Mouse (Mus musculus): ENCODE measurements around the gene Fut8. TPM values are rescaled to one million over a fixed set of nuclear protein-coding genes. Genes with fewer than 3 reads are reported as not detected.
A peak's percentile ranks its signal among the peaks of the same experiment; 100 is the strongest.

Fut8 gene
- 10 to 100 TPM; 53.3 to 59.8 TPM for total RNA-seq (2021)
- long read RNA-seq, experiment 1, transcript Fut8-201 (12 exons, 3,358 nt), result major isoform, 45 of 60 reads
- long read RNA-seq, experiment 1, partial matches to known transcripts, result 3 of 60 reads
- long read RNA-seq, experiment 1, other reads (novel, unspliced or antisense), result 10 of 60 reads
- long read RNA-seq, experiment 2, transcript Fut8-201 (12 exons, 3,358 nt), result major isoform, 23 of 40 reads
- long read RNA-seq, experiment 2, partial matches to known transcripts, result 2 of 40 reads
- long read RNA-seq, experiment 2, other reads (novel, unspliced or antisense), result 14 of 40 reads

- peak; percentile 82 to 89 for DNase-seq (ENCODE audit: low spot score in 2 of 2)
Measured at GRCm38 (mm10) chr12:77237950-77238530, at the start of gene Fut8. TSS of gene Fut8 (plus strand) at chr12:77238125.

- no peak for DNase-seq (ENCODE audit: low spot score in 2 of 2)
Measured at GRCm38 (mm10) chr12:77189161-77189560, 48.8 kb upstream of the Fut8 start.

DNA sequence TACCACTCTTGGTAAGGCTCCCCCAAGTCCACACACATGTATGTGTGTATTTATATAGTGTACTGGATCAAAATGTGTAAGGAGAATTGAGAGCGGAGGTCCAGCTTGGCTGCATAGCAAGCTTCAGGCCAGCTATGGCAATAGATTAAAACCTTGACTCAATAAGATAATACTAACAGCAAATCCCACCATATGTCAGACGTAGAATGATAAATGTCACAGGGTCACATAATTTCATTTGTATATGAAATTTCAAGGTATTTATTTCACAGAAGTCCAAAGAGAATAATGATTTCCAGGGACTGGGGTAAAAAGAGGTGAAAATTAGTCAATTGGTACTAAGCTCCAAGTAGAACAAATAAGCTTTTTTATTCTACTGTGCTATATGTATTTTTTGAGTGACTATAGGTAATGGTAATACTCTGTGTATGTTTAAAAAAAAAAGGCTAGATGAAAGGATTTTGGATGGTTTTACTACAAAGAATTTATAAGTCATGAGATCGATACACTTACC is 47.9 kb upstream of the Fut8 start:
- no peak for DNase-seq (ENCODE audit: low spot score in 2 of 2)

DNA sequence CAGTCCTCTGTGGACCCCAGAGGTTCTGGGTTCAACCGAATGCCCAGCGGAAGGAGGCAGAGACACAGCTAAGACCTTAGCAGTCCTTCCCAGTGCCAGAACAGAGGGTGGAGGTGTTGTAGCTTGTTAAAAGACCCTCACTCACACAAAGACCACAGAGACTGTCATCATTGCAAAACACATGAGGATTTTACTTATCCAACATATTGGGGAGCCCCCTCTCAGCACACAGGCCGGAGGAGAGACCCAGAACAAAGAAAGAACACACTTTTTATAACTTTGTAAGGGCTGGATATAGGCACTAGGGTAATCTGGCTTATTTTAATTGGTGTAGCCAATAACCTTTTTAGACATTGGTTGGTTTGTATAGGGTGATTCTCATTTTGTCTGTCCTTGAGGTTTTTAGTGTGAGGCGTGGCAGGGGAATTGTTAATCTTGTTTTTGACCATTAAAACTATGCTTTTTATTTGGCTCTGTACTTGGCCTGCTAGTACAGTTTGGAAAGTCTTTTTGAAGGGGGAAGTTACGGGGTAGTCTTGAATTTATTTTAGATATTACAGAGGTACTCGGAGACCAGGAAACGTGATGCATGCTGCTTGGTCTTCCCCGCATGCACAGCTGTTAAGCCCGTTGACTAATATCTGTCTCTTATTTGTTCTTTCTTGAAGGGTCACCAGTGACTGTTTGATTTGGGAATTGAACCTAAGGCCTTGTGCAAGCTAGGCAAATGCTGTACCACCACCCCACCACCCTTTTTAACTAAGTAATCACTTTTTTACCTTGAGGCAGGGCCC is 46.2 kb upstream of the Fut8 start:
- DNase-seq (ENCODE audit: low spot score in 2 of 2), result no peak

GRCm38 (mm10) chr12:77192714-77193113 is 45.2 kb upstream of the Fut8 start:
- no peak for DNase-seq (ENCODE audit: low spot score in 2 of 2)

DNA sequence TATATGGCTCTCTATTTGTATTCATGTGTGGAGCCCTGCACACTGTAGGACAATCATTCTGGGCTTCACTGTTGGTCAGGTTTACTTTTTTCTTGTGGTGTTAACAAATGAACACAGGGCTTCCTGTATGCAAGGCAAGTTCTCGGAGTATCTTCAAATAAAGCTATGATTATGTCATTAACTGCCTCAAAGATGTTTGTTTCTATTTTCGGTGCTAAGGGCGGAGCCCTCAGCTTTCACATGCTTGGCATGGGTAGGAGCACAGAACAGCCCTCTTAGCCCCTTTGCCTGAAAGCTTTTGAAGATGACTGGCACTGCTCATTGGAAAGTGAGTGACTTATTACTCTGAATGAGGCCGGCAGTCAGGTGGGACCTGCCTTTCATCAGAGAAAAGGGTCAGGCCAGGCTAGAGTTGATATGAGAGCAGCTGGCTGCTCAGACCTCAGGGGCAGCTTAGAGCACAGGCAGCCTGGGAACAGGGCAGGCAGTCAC is 44.7 kb upstream of the Fut8 start:
- DNase-seq (ENCODE audit: low spot score in 2 of 2), result no peak

DNA sequence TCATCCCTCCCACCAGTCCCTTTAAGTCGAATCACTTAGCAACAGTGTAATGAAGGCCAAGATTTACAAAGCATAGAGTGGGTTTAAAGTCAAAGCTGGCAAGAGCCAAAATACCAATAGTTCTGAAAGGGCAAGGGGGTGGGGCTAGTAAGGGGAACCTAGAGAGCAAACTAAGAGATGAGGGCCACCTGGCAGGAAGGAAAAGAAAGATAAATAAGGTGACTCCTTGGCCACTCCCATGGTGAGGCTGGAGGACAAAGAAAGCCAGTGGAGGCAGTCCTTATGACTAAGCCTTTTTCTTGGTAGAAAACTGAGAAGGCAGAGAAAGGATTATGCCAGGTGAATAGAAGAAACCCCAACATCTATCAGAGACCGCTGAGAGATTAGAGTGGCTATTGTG is 42.9 kb upstream of the Fut8 start:
- DNase-seq (ENCODE audit: low spot score in 2 of 2), result no peak

GRCm38 (mm10) chr12:77196529-77197095 is 41.3 kb upstream of the Fut8 start:
- DNase-seq (ENCODE audit: low spot score in 2 of 2), result no peak

DNA sequence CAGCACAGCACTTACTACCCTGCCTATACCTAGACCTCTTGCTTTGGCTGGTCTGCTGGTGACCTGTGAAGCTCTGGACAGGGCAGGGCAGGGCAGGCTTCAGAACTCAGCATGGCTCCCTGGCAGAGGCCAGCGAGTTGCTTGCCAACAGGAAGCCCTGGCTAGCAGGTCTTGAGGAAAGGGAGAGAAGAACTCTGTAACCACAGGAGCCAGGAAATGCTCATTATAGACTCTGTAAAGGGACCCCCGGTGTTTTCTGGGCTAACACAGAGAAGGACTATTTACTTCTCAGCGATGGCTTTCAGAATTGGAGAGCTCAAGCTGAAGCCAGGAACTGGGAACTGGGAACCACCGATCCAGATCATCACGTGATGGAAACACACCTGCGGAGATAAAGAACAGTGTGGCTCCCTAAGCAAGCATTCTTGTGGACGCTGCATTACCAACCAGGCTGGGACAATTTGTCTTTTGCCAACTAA is 40.8 kb upstream of the Fut8 start:
- no peak for DNase-seq (ENCODE audit: low spot score in 2 of 2)

DNA sequence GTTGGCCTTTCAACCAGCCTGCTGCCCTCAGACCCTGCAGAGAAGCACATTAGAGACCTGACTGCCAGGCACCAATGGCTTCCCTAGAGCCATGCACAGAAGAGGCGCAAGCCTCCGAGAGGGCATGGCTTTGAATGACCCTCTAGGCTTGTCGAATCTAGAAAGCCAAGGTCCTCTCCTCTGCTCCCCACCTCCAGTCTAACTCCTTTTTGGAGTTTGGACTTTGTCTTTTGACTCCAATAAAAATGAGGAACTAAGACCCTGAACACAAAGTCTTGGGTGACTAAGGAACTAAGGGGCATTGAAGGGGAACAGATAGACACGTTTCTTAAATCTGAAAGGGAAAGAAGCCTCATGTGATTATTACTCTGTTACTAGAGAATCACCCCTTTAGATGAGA is 39.7 kb upstream of the Fut8 start:
- no peak for DNase-seq (ENCODE audit: low spot score in 2 of 2)

GRCm38 (mm10) chr12:77201461-77202143 is 36.3 kb upstream of the Fut8 start:
- no peak for DNase-seq (ENCODE audit: low spot score in 2 of 2)

DNA sequence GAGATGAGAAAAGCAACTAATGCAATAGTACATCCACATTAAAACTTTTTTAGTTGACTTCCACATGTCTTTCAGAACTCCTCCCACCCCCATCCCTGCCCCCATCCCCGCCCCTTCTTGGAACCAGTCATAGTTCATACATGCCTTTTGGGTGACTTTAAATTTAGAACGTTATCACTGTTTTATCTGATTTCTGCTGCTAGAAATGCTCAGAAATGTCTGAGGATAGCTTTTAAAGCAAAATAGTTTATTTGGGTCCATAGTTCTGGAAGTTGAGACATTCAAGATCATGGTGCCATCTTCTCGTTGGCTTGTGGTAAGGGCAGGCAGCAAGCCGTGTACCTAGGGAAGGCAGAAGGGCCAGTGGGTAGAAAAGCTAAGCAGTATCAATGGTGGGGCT is 34.8 kb upstream of the Fut8 start:
- DNase-seq (ENCODE audit: low spot score in 2 of 2), result no peak

- no peak for DNase-seq (ENCODE audit: low spot score in 2 of 2)
Measured at GRCm38 (mm10) chr12:77206852-77207251, 31.1 kb upstream of the Fut8 start.

DNA sequence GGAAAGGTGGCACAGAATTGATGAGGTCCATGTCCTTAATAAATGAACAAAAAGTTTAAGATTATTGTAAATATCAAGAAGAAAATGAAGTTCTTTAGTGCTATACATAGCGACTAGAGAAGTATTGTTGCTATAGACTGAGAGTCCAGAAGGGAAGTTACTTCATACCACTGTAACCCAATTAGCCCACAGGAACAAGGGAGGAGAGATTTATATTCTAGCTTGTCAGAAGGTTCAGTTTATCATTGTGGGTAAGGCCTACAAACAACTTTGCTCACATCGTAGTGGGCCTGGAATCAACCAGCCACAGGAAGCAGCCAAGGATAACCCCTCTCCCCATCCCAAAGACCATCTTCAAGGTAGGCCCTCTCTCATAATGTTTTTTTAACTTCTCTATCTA is 29.9 kb upstream of the Fut8 start:
- DNase-seq (ENCODE audit: low spot score in 2 of 2), result no peak

GRCm38 (mm10) chr12:77208576-77209180 is 29.2 kb upstream of the Fut8 start:
- no peak for DNase-seq (ENCODE audit: low spot score in 2 of 2)

DNA sequence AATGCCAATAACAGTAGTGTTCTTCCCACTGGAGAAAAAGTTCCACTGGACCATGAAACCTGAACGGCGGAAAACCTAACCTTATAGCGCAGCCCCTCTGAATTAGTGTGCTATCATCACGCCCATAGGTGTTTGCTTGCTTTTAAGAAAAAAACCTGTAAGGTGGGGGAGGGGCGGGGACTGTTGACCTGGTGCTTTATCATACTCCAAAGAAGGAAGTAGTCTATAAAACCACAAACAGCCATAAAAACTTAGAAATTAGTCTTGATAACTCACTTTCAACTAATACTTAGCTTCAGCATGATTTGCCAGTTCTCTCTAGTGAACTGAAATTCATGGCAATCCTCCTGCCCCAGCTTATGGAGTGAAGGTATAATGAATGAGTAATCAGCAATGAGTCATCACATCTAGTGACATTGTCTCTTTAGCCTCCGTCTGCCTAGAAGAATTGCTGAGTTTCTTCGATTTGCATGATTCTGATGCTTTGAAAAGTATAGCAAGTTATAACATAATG is 26.2 kb upstream of the Fut8 start:
- no peak for DNase-seq (ENCODE audit: low spot score in 2 of 2)

- DNase-seq (ENCODE audit: low spot score in 2 of 2), result no peak
Measured at GRCm38 (mm10) chr12:77213896-77214564, 23.9 kb upstream of the Fut8 start.

DNA sequence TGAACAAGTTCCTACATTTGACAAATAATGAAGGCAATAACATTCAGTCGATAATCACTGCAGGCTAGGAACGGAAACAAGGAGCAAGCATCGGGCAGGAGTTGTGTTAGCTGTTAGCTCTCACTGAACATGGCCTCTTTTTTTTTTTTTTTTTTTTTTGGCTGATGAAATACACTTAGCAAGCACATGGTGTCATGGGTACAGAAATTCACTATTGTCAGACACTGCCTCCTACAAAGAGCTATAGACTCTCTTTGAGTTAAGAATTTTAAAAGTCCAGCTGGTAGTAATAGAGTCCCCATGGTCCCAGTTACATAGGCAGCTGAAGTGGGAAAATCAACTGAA is 23.4 kb upstream of the Fut8 start:
- no peak for DNase-seq (ENCODE audit: low spot score in 2 of 2)

GRCm38 (mm10) chr12:77216511-77217192 is 21.3 kb upstream of the Fut8 start:
- DNase-seq (ENCODE audit: low spot score in 2 of 2), result no peak

All from left cerebral cortex, adult 18-20 months (tissue).